Mouse (Mus musculus) kidney, adult 2 months (tissue): ENCODE measurements around the gene Ddx21.

Experiments used
- CTCF ChIP-seq: fragments of 200-500 bp; conservative IDR thresholded peaks from 2 replicates; pipeline ENCODE4 v1.5.1; 2011; ENCODE audit warnings: low read depth, mild to moderate bottlenecking, control low read depth, low read length, moderate library complexity, mixed read lengths; ENCODE audit not compliant: insufficient read depth, insufficient read length
- POLR2A ChIP-seq: fragments of 200-500 bp; IDR thresholded peaks from one replicate; pipeline ENCODE4 v1.6.1; 2011; ENCODE audit warnings: low read depth, low read length, control low read depth

DNA sequence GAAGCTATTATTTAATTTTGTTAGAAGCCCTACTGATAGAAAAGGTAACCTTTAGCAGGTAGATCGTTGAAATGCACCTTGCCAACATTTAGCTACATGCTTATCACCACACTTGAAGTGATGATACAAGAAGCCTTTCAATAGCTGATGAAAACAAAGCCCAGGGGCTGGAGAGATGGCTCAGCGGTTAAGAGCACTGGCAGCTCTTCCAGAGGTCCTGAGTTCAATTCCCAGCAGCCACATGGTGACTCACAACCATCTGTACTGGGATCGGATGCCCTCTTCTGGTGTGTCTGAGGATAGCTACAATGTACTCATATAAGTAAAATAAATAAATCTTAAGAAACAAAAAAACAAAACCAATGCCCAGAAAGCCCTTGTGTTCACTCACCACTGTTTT, 2.1 kb upstream of the Ddx21 start:
- TF ChIP-seq CTCF (no peak), POLR2A (no peak)
